Mouse (Mus musculus) embryonic facial prominence, embryonic 14.5 days (tissue): ENCODE results near the gene Srrm1. TPM values are rescaled to one million over a fixed set of nuclear protein-coding genes. Genes with fewer than 3 reads are reported as not detected.

Experiments
- ATAC-seq: fragments of 200-750 bp; cut with Nextera tagmentation; 2 replicates; pipeline ENCODE4 v1.8.0; 2017; ENCODE audit warnings: low read depth, moderate number of reproducible peaks, moderate TSS enrichment
- DNase-seq: peaks from one replicate; pipeline ENCODE4 v3.0.0-alpha.2; 2015; ENCODE audit warnings: low spot score
- H3K27ac ChIP-seq: fragments of 300-500 bp; sonication (generic); replicated peaks from 2 replicates; pipeline ENCODE4 v1.5.1; 2014; ENCODE audit warnings: low read depth, mild to moderate bottlenecking, low read length, moderate library complexity
- H3K27me3 ChIP-seq: fragments of 300-500 bp; sonication (generic); replicated peaks from 2 replicates; pipeline ENCODE4 v1.6.1; 2014; ENCODE audit warnings: low read length; ENCODE audit not compliant: control insufficient read depth, insufficient read depth
- H3K36me3 ChIP-seq: fragments of 300-500 bp; sonication (generic); 2 replicates; pipeline ENCODE4 v1.6.1; 2014; ENCODE audit warnings: low read length, mixed read lengths; ENCODE audit not compliant: control insufficient read depth, insufficient read depth
- H3K4me1 ChIP-seq: fragments of 300-500 bp; sonication (generic); 2 replicates; pipeline ENCODE4 v1.6.1; 2014; ENCODE audit warnings: antibody characterized with exemption, low read length; ENCODE audit not compliant: control insufficient read depth, insufficient read depth
- H3K4me2 ChIP-seq: fragments of 300-500 bp; sonication (generic); 2 replicates; pipeline ENCODE4 v1.6.1; 2014; ENCODE audit warnings: low read depth, mild to moderate bottlenecking, low read length, moderate library complexity, mixed read lengths
- H3K4me3 ChIP-seq: fragments of 300-500 bp; sonication (generic); 2 replicates; pipeline ENCODE4 v1.5.1; 2014; ENCODE audit warnings: low read depth, mild to moderate bottlenecking, low read length
- H3K9ac ChIP-seq: fragments of 300-500 bp; sonication (generic); 2 replicates; pipeline ENCODE4 v1.6.1; 2014; ENCODE audit warnings: low read depth, mild to moderate bottlenecking, low read length, moderate library complexity, mixed read lengths
- H3K9me3 ChIP-seq: fragments of 300-500 bp; sonication (generic); 2 replicates; pipeline ENCODE4 v1.6.1; 2016; ENCODE audit warnings: low read length; ENCODE audit not compliant: control insufficient read depth
- WGBS: fragments of 180-500 bp; shearing (Covaris S2); extraction: QIAGEN DNeasy Blood & Tissue Kit; methylation state at CpG from one replicate; pipeline ENCODE4 v1.1.7; 2014; 5-methylcytosine and 5-hydroxymethylcytosine counted together
- polyA plus RNA-seq: library from polyadenylated mRNA; unstranded; fragments of >200 nt; fragmentation: Nextera tagmentation; extraction: Ambion mirVana; gene quantifications from 2 replicates; pipeline ENCODE4 v1.2.1, GENCODE M21; 2014

The Srrm1 gene
- polyA plus RNA-seq, 1 experiment from 2014 or later: 163 TPM

DNA sequence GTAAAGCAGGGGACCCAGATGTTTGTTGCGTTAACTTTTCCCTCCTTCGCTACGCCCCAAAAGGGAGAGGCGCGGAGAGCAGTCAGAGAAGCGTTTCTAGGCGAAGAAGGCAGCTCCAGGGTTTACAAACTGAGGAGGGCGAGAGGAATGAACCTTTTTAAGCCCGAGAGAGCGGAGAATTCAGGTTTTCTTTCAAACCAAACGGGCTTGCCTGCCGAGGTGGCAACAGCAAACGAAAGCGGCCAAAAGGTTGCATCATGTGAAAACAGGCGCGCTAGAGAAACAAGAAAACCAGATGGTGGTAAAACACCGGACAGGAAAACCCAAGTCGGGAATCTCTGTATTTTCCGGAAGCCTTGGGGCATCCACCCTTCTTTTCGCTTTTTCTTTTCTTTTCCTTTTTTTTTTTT lies 81.7 kb downstream of the Srrm1 start:
- no peaks in the 10 kb centered on the region for H3K36me3 ChIP-seq
- H3K9ac ChIP-seq: peak overlapping the region; percentile 93
- H3K9me3 ChIP-seq: no peaks in the 10 kb centered on the region
- no peaks in the 10 kb centered on the region for H3K27me3 ChIP-seq
- 1% methylated on average over 19 of the region's 20 CpGs for WGBS
- ATAC-seq (no peak), DNase-seq (peak; percentile 62)
- peaks cover 41% of the 10 kb centered on the region for H3K4me1 ChIP-seq
- H3K4me2 ChIP-seq: peak overlapping the region; percentile 75
- peak overlapping the region; percentile 96 for H3K27ac ChIP-seq
- H3K4me3 ChIP-seq: peak overlapping the region; percentile 94

Other genes starting within 250 kb of the Srrm1 start
- 2.3 and 2.4 TPM in 2 replicates for gene Runx3, start 232.7 kb downstream of the Srrm1 start, polyA plus RNA-seq
- 97.5 and 100 TPM in 2 replicates for gene Clic4, start 80.5 kb downstream of the Srrm1 start, polyA plus RNA-seq
- 6.8 and 7.7 TPM in 2 replicates for gene Ncmap, start 44.9 kb upstream of the Srrm1 start, polyA plus RNA-seq
- 12.7 and 14.7 TPM in 2 replicates for gene Rcan3, start 80.5 kb upstream of the Srrm1 start, polyA plus RNA-seq
- gene Stpg1, start 141.5 kb upstream of the Srrm1 start, polyA plus RNA-seq: 0.65 TPM in 1 of 2 replicates, not detected in the other
- 2.9 and 3.0 TPM in 2 replicates for gene Nipal3, start 141.7 kb upstream of the Srrm1 start, polyA plus RNA-seq
- gene Grhl3, start 220.3 kb upstream of the Srrm1 start, polyA plus RNA-seq: 13.3 and 21.3 TPM in 2 replicates